Mouse (Mus musculus) erythroid progenitor cell, adult 5-6 weeks (primary cell): Measurements from ENCODE around the gene Rab1a. TPM values are rescaled to one million over a fixed set of nuclear protein-coding genes. Genes with fewer than 3 reads are reported as not detected.
A peak's percentile ranks its signal among the peaks of the same experiment; 100 is the strongest.
"Not testable (repeated sequence)": the region's sequence is repeated elsewhere in the genome, so short reads cannot be mapped to it uniquely, and the experiment has no call there.

ENCODE experiments used
- ATAC-seq: replicated peaks from 2 replicates; pipeline ENCODE4 v1.8.0; 2016; ENCODE audit warnings: moderate number of reproducible peaks, mild to moderate bottlenecking, moderate TSS enrichment, inconsistent platforms; ENCODE audit not compliant: poor library complexity, low FRiP score, severe bottlenecking
- total RNA-seq, 2 experiments: library from RNA; stranded (forward) in 1 of 2; stranded (reverse) in 1 of 2; fragments of 150-400 nt in 1 of 2; fragments of 186-747, 209-891 nt in 1 of 2; gene quantifications; 2 replicates each; pipeline versions ENCODE4 v1.2.3 to v1.2.4; 2015 to 2017; ENCODE audit warnings: low replicate concordance in 2 of 2

The Rab1a gene
- total RNA-seq (2015; ENCODE audit: low replicate concordance), result 86.1 and 103 TPM in 2 replicates
- 40.2 and 60.6 TPM in 2 replicates for total RNA-seq (2017; ENCODE audit: low replicate concordance)

DNA sequence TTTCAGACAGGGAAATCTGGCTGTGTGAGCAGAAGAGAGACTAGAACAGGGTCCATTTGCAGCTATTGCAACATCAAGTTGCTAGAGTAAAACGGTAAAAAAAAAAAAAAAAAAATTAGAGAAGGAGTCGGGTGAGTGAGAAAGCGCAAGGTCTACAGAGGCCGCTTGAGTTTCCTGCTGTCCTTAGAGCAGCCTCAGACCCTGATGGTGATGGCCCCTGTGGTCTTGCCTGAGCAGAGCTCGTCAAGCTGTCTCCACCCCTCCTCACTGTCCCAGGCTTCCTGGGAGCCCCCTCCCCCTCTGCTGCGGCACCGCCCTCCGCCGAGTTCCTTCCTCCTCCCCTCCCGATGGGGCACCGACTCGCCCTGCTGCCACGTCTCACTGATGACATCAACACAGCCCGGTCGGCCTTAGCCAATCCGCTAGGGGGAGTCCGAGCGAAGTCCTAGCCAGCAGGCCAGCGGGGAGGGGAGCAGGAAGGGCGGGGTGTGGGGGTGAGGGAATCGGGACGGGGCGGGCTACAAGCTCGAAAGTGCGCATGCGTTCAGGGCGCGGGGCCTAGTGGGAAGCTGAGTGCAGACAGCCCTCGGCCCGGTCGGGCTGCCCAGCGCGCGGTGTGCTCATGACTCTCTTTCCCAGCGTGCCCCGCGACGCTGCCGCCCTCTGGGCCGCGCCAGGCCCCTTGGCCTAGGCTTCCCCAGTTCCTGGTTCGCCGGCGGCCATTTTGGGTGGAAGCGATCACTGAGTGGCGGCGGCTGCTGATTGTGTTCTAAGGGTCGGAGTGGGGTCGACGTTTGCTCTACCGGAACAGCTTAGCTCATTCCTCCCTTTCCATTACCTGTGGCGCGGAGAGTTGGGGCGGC, at the start of gene Rab1a:
Gene Rab1a (plus strand): TSS at position 720 of the 863 bp plus-strand sequence.
- peak; percentile 91 for ATAC-seq

DNA sequence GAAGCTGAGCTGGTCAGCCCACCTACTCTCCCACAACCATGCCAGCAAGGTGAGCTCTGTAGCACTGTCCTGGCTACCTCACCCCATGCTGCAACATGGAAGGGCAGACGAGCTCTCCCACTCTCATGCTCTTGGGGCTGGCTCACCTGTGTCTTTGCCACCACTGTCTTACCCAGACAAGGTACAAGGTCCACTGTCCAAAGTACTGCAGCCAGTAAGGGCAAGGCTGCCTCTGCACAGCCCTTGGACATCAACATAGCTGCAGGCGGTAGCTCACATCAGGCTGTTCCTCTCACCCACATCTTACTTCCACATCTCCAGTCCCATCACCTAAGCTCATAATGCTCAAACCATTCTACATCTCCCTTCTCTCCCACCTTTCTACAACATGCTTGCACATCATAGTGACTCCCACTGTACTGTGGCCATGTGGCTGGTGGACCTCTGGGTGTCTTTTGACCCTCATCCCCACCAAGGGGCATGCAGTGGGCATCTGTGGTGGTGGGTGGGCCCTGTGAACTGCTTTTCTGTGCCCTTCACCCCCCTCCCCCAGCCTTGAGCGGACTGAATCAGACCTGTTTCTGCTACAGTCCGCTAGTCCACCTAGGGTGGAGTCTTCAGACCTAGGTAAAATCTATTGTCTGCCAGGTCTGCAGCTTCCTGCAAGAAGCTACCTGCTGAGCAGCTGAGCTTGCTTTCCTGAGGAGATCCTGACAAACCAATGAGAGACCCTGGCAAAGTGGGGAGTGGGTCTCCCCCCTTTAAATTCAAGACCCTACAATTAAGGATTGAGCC, 48.9 kb upstream of the Rab1a start:
- no peak for ATAC-seq

DNA sequence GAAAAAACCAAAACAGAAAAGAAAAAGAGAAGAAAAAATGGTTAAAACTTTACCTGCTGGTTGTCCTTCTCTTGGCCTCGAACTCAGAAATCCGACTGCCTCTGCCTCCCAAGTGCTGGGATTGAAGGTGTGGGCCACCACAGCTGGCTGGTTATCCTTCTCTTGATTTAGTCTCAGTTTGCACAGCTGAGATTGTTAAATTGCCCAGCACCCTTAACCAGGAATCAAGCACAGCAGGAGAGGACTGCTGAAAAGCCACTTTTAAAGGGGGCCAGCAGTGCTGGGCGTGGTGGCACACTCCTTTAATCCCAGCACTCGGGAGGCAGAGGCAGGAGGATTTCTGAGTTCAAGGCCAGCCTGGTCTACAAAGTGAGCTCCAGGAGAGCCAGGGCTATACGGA, 47.7 kb upstream of the Rab1a start:
- ATAC-seq, result not testable (repeated sequence)

DNA sequence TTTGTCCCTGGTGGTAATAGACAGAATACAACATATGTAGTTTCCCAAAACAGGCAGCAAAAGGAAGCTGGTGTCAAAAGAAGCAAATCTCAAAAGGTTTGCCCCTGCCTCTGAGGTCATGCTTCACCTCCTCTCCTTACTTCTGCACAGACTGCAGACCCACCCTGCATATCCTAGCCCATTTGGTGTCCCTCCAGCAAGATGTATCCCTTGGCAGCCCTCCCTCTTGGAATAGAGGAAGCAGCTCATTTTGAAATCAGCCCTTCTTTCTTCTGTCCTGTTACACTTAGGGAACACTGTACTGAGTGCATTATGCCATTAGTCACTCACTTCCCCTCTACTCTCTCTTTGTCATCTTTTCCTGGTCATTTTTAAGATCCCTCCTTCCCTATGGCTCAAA, 42.4 kb upstream of the Rab1a start:
- ATAC-seq, result no peak

- ATAC-seq, result no peak
Observed at GRCm38 (mm10) chr11:20164979-20165867, 36.0 kb upstream of the Rab1a start.

DNA sequence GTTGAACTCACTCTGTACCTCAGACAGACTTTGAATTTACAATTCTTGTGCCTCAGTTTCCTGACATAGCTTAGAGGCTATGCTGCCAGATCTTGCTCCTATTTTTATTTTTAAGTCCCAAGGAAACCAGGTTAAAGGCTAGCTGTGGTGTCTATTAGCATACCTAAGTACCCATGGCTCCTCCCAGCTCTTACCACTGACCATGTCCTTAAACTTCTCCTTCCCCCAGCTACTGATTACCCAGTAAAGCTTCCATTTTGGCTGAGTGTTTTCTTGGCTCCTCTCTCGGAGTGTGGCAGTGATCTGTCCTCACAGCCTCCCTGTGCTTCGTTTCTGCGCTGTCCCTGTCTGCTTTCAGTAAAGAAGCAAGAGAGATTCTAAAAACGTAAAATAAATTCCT, 35.2 kb upstream of the Rab1a start:
- no peak for ATAC-seq

- not testable (repeated sequence) for ATAC-seq
Observed at GRCm38 (mm10) chr11:20166476-20166875, 34.8 kb upstream of the Rab1a start.

DNA sequence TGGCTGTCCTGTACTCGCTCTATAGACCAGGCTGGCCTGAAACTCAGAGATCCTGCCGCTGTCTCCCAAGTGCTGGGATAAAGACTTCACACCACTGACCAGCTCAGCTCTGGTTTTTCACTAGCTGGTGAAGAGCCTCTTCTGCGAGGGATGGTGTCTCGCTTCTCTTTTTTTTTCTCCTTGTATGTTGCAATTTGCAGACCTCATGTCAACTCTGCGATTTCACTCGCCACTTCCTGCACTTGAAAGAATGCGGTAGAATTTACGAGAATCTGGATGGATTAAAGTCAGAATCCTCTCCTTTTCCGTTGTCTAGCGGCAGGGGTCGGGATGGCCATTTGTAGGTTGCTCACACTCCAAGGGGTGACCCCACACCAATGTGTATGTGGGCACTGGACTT, 32.3 kb upstream of the Rab1a start:
- ATAC-seq, result no peak

DNA sequence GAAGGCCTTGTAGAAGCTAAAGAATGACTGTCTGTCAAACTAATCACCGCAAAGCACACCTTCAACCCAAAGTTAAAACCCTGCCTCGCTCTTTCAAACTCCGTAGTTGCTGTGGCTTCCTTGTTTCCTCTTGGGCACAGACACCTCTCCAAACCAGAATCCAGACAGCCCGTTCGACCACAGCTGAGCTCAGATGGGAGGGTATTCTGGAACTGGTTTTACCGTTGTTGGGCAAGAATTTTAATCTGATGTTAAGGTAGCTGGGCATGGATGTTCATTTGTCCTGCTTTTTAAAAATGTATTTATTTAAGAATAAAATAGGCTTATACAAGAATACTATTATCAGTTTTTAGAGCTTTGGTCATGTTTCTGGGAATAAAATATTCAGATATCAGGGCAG, 14.0 kb upstream of the Rab1a start:
- no peak for ATAC-seq

DNA sequence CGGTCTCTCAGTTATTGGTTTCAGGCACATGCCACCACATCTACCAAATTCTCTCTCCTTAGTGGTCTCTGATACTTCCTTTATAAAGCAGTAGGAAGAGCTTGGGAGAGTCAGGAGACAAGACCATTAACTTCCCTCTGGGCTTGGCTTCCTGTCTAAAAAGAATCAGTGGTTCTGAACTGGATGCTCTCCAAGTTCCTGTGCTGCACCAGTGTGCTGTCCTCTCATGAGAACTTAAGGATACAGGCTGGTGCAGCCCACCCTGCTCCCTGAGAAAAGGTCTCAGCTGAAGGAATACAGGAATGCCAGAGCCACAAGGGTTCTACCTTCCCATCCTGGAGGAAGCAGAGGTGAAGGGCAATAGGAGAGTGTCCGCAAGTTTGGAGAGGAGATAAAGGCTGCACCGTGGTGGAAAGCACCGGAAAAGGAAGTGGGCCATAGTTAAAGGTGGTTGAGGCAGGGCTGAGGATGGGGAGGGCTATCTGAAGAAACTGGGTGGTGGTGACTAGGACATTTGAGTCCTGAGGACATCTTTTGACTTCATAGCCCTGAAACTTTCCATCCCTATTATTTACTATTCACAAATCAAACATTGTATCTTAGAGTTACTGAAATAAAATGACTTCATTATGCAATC, 8.0 kb upstream of the Rab1a start:
- no peak for ATAC-seq

GRCm38 (mm10) chr11:20201661-20202101, 449 bp downstream of the Rab1a start:
- ATAC-seq, result peak; percentile 27; the same call in 1 of the 2 replicates

- no peak for ATAC-seq
Observed at GRCm38 (mm10) chr11:20202299-20203011, 1.2 kb downstream of the Rab1a start.

GRCm38 (mm10) chr11:20204321-20204720, 3.1 kb downstream of the Rab1a start:
- ATAC-seq, result no peak

DNA sequence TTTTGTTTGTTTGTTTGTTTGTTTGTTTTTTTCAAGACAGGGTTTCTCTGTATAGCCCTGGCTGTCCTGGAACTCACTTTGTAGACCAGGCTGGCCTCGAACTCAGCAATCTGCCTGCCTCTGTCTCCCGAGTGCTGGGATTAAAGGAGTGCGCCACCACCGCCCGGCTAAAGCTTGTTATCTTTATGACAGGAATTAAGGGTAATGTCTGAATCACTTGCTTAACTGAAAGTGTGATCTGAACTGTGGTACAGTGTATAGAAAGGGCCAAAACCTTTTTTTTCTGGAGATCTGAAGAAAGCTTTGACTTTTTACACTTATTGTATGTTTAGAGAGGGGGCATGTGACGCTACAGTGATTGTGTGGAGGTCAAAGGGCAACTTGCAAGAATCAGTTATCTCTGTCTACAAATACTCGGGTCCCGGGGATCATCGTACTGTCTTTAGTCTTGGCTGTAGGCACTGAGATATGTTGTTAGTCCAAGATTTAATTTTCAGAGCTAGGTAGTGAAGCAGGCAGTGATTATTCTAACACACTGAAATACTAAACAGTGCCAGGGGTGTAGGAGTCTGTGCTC, 3.7 kb downstream of the Rab1a start:
- ATAC-seq, result no peak

- no peak for ATAC-seq
Observed at GRCm38 (mm10) chr11:20205538-20205937, 4.3 kb downstream of the Rab1a start.

DNA sequence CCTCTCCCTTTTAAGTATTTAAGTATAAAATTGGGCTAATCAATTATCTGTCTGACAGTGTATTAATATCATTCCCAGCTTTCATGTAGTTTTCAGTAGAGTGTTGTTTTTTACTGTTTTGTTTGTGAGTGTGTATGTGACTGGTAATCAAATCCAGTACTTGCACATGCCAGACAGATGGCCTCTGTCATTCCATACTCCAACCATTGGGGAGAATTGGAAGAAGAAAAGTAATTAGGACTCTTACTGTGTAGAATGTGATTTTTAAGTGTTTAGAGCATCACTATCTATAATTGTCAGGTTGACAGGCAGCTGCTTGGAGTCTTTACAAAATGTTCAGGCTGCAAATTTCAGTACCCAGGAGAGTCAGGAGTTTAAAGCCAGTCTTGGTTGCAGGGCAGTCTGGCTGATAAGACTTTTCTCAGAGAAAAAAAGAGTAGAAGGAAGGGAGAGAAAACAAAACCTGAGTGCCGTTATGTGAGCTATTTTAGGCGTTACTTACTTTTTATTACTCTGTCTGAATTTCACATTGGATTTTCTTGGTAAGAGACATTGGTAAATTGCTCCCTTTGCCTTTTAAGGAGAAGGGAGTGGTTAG, 5.5 kb downstream of the Rab1a start:
- ATAC-seq, result no peak

- ATAC-seq, result no peak
Observed at GRCm38 (mm10) chr11:20207589-20207988, 6.4 kb downstream of the Rab1a start.

DNA sequence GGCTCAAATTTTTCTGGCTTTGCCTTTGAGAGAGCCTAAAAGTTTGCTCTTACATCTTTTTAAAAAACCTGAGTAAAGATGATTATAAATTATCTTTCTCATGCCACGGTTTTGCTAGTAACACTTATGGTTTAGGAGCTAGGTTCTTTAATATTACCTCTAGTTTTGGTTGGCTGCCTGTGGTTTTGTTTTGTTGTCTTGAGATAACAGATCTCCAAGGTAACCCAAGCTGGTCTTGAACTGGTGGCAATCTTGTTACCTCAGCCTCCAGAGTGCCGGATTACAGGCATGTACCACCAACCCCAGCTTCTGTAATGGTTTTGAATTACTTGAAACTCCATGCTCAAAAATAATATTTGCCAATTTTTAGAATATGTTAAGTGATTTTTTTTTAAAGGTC, 10.6 kb downstream of the Rab1a start:
- ATAC-seq, result no peak
